Mouse (Mus musculus) kidney, postnatal 4 days (tissue): ENCODE measurements around the gene Olfr1258.
"Not testable (repeated sequence)": the region's sequence is repeated elsewhere in the genome, so short reads cannot be mapped to it uniquely, and the experiment has no call there.

Experiments
- DNase-seq, 2 experiments: peaks; one replicate each; pipeline ENCODE4 v3.0.0; 2021; ENCODE audit warnings: mixed read lengths in 2 of 2

The Olfr1258 gene

GRCm38 (mm10) chr2:89927009-89927408, at the start of gene Olfr1258:
Gene Olfr1258 (plus strand): TSS chr2:89927309.
- no peak for DNase-seq

- no peak for DNase-seq
Measured at GRCm38 (mm10) chr2:89878137-89878536, 49.0 kb upstream of the Olfr1258 start, which contains the start of gene Olfr1257. Gene Olfr1257 (plus strand): TSS chr2:89878437.

GRCm38 (mm10) chr2:89912616-89913015, 14.5 kb upstream of the Olfr1258 start:
- not testable (repeated sequence) for DNase-seq

GRCm38 (mm10) chr2:89948564-89948963, 21.5 kb downstream of the Olfr1258 start, which contains the start of gene Olfr1259:
Gene Olfr1259 (minus strand): TSS chr2:89948664.
- no peak for DNase-seq

- no peak for DNase-seq
Measured at GRCm38 (mm10) chr2:89974184-89974583, 47.1 kb downstream of the Olfr1258 start, which contains the start of gene Olfr1260. Gene Olfr1260 (plus strand): TSS chr2:89974340.

DNA sequence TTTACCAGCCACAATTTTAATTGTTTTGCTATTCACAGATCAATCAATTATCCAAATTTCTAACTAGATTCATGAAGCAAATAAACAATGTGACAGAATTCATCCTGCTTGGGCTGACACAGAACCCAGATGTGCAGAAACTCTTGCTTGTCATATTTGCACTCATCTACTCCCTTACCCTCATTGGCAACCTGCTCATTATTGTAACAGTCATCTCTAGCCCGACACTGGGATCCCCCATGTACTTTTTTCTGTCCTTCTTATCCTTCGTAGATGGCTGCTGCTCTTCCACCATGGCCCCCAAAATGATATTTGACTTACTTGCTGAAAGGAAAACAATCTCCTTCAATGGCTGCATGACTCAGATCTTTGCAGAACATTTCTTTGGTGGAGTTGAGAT, 50.6 kb downstream of the Olfr1258 start:
- no peak for DNase-seq
